Mouse (Mus musculus): Measurements from ENCODE around the gene Klhl9. TPM values are rescaled to one million over a fixed set of nuclear protein-coding genes. Genes with fewer than 3 reads are reported as not detected.

Klhl9 gene
- polyA plus RNA-seq, 1 experiment from 2014 or later = 98.4 TPM

GRCm38 (mm10) chr4:88698781-88699180 is 23.5 kb downstream of the Klhl9 start:
- no peaks in the 10 kb centered on the region for H3K36me3 ChIP-seq (replicated peaks)
- H3K4me3 ChIP-seq = no peak overlapping the region
- H3K9me3 ChIP-seq = no peaks in the 10 kb centered on the region
- no peaks in the 10 kb centered on the region for H3K27me3 ChIP-seq (ENCODE audit: poor library complexity, severe bottlenecking)
- WGBS = 87% methylated on average over 5 of the region's 5 CpGs
- H3K27ac ChIP-seq = no peak overlapping the region
- H3K4me1 ChIP-seq = no peaks in the 10 kb centered on the region
- no peak for DNase-seq (ENCODE audit: extremely low spot score, low spot score)

- no peak for DNase-seq (ENCODE audit: extremely low spot score, low spot score)
- no peaks in the 10 kb centered on the region for H3K4me1 ChIP-seq
- no peak overlapping the region for H3K4me3 ChIP-seq
- H3K9me3 ChIP-seq = no peaks in the 10 kb centered on the region
- no peaks in the 10 kb centered on the region for H3K27me3 ChIP-seq (ENCODE audit: poor library complexity, severe bottlenecking)
- no peak overlapping the region for H3K27ac ChIP-seq
- H3K36me3 ChIP-seq (replicated peaks) = no peaks in the 10 kb centered on the region
- WGBS = 78% methylated on average over 4 of the region's 4 CpGs
Measured at GRCm38 (mm10) chr4:88697753-88698152, 24.5 kb downstream of the Klhl9 start.

GRCm38 (mm10) chr4:88697108-88697507 is 25.2 kb downstream of the Klhl9 start:
- no peak overlapping the region for H3K27ac ChIP-seq
- H3K27me3 ChIP-seq (ENCODE audit: poor library complexity, severe bottlenecking) = no peaks in the 10 kb centered on the region
- 69% methylated on average over 6 of the region's 6 CpGs for WGBS
- H3K4me1 ChIP-seq = no peaks in the 10 kb centered on the region
- H3K4me3 ChIP-seq = no peak overlapping the region
- DNase-seq (ENCODE audit: extremely low spot score, low spot score) = no peak
- no peaks in the 10 kb centered on the region for H3K9me3 ChIP-seq
- no peaks in the 10 kb centered on the region for H3K36me3 ChIP-seq (replicated peaks)

- Histone ChIP-seq H3K4me3 (no peak overlapping the region), H3K27ac (no peak overlapping the region), H3K9me3 (no peaks in the 10 kb centered on the region), H3K27me3 (ENCODE audit: poor library complexity, severe bottlenecking) (no peaks in the 10 kb centered on the region), H3K4me1 (no peaks in the 10 kb centered on the region), H3K36me3 (replicated peaks) (no peaks in the 10 kb centered on the region)
- WGBS = 29% methylated on average over 3 of the region's 3 CpGs
- peak; percentile 75 for DNase-seq (ENCODE audit: extremely low spot score, low spot score)
Measured at GRCm38 (mm10) chr4:88696237-88696884, 25.9 kb downstream of the Klhl9 start.

GRCm38 (mm10) chr4:88693392-88693791 is 28.9 kb downstream of the Klhl9 start:
- Histone ChIP-seq H3K36me3 (replicated peaks) (no peaks in the 10 kb centered on the region), H3K27me3 (ENCODE audit: poor library complexity, severe bottlenecking) (no peaks in the 10 kb centered on the region), H3K4me1 (no peaks in the 10 kb centered on the region), H3K9me3 (no peaks in the 10 kb centered on the region), H3K4me3 (no peak overlapping the region), H3K27ac (no peak overlapping the region)
- 89% methylated on average over 2 of the region's 2 CpGs for WGBS
- no peak for DNase-seq (ENCODE audit: extremely low spot score, low spot score)

GRCm38 (mm10) chr4:88692537-88692936 is 29.7 kb downstream of the Klhl9 start:
- 97% methylated on average over 1 of the region's 1 CpGs for WGBS
- H3K4me3 ChIP-seq = no peak overlapping the region
- H3K27ac ChIP-seq = no peak overlapping the region
- DNase-seq (ENCODE audit: extremely low spot score, low spot score) = no peak
- H3K27me3 ChIP-seq (ENCODE audit: poor library complexity, severe bottlenecking) = no peaks in the 10 kb centered on the region
- no peaks in the 10 kb centered on the region for H3K9me3 ChIP-seq
- H3K4me1 ChIP-seq = no peaks in the 10 kb centered on the region
- no peaks in the 10 kb centered on the region for H3K36me3 ChIP-seq (replicated peaks)

GRCm38 (mm10) chr4:88691259-88691658 is 31.0 kb downstream of the Klhl9 start, which contains the start of gene Ifnab:
Gene Ifnab (minus strand): TSS chr4:88691359.
- Histone ChIP-seq H3K4me1 (no peaks in the 10 kb centered on the region), H3K9me3 (no peaks in the 10 kb centered on the region), H3K4me3 (no peak within 1 kb of the TSS), H3K36me3 (replicated peaks) (no peaks in the 10 kb centered on the region), H3K27ac (no peak within 1 kb of the TSS), H3K27me3 (ENCODE audit: poor library complexity, severe bottlenecking) (no peaks in the 10 kb centered on the region)
- 69% methylated on average over 2 of the region's 2 CpGs for WGBS
- no peak for DNase-seq (ENCODE audit: extremely low spot score, low spot score)

GRCm38 (mm10) chr4:88683812-88684211 is 38.5 kb downstream of the Klhl9 start, which contains the start of gene Ifna2:
Gene Ifna2 (minus strand): TSS chr4:88683912.
- no peaks in the 10 kb centered on the region for H3K27me3 ChIP-seq (ENCODE audit: poor library complexity, severe bottlenecking)
- H3K4me3 ChIP-seq = no peak within 1 kb of the TSS
- no peaks in the 10 kb centered on the region for H3K9me3 ChIP-seq
- H3K36me3 ChIP-seq (replicated peaks) = no peaks in the 10 kb centered on the region
- WGBS = 91% methylated on average over 1 of the region's 1 CpGs
- H3K27ac ChIP-seq = no peak within 1 kb of the TSS
- no peak for DNase-seq (ENCODE audit: extremely low spot score, low spot score)
- no peaks in the 10 kb centered on the region for H3K4me1 ChIP-seq

- Histone ChIP-seq H3K27ac (no peak overlapping the region), H3K4me1 (no peaks in the 10 kb centered on the region), H3K27me3 (ENCODE audit: poor library complexity, severe bottlenecking) (no peaks in the 10 kb centered on the region), H3K4me3 (no peak overlapping the region), H3K9me3 (no peaks in the 10 kb centered on the region), H3K36me3 (replicated peaks) (no peaks in the 10 kb centered on the region)
- no peak for DNase-seq (ENCODE audit: extremely low spot score, low spot score)
- WGBS = 89% methylated on average over 3 of the region's 3 CpGs
Measured at GRCm38 (mm10) chr4:88681353-88681752, 40.9 kb downstream of the Klhl9 start.

GRCm38 (mm10) chr4:88680362-88680761 is 41.9 kb downstream of the Klhl9 start:
- no peaks in the 10 kb centered on the region for H3K9me3 ChIP-seq
- DNase-seq (ENCODE audit: extremely low spot score, low spot score) = no peak
- 52% methylated on average over 8 of the region's 8 CpGs for WGBS
- no peak overlapping the region for H3K4me3 ChIP-seq
- H3K4me1 ChIP-seq = no peaks in the 10 kb centered on the region
- H3K36me3 ChIP-seq (replicated peaks) = no peaks in the 10 kb centered on the region
- H3K27ac ChIP-seq = no peak overlapping the region
- H3K27me3 ChIP-seq (ENCODE audit: poor library complexity, severe bottlenecking) = no peaks in the 10 kb centered on the region

- Histone ChIP-seq H3K27me3 (ENCODE audit: poor library complexity, severe bottlenecking) (no peaks in the 10 kb centered on the region), H3K4me1 (no peaks in the 10 kb centered on the region), H3K9me3 (no peaks in the 10 kb centered on the region), H3K27ac (no peak within 1 kb of the TSS), H3K36me3 (replicated peaks) (no peaks in the 10 kb centered on the region), H3K4me3 (no peak within 1 kb of the TSS)
- DNase-seq (ENCODE audit: extremely low spot score, low spot score) = no peak
- WGBS = 84% methylated on average over 1 of the region's 1 CpGs
Measured at GRCm38 (mm10) chr4:88676824-88677223, 45.4 kb downstream of the Klhl9 start, which contains the start of gene Ifna16. Gene Ifna16 (minus strand): TSS chr4:88676924.

Data from forebrain, embryonic 10.5 days (tissue).